Mouse (Mus musculus) layer of hippocampus, adult 2 months (tissue): ENCODE data around the gene Fgf22. TPM values are rescaled to one million over a fixed set of nuclear protein-coding genes. Genes with fewer than 3 reads are reported as not detected.

Experiments
- DNase-seq, 2 experiments: peaks; one replicate each; pipeline ENCODE4 v3.0.0; 2022; ENCODE audit warnings: low spot score in 2 of 2
- H3K27ac ChIP-seq: fragments of 200-600 bp; 2 replicates; pipeline ENCODE4 v1.8.1; 2022
- H3K4me3 ChIP-seq: fragments of 200-600 bp; 2 replicates; pipeline ENCODE4 v1.8.1; 2022; ENCODE audit warnings: mild to moderate bottlenecking
- CTCF ChIP-seq: fragments of 200-600 bp; conservative IDR thresholded peaks from 2 replicates; pipeline ENCODE4 v1.8.1; 2022; ENCODE audit warnings: antibody characterized with exemption, mild to moderate bottlenecking, moderate library complexity
- total RNA-seq, 2 experiments: library from RNA; stranded (reverse); gene quantifications; 2 replicates each; pipeline ENCODE4 v1.2.3; 2021

The Fgf22 gene
- total RNA-seq, 2 experiments from 2014 or later, result 1.9 to 2.8 TPM

- DNase-seq, result peak; percentile 78
- no peak for TF ChIP-seq CTCF
- Histone ChIP-seq H3K4me3 (peak overlapping the region; percentile 66), H3K27ac (peak overlapping the region; percentile 99)
Observed at GRCm38 (mm10) chr10:79793738-79794490, 39.0 kb downstream of the Fgf22 start.

GRCm38 (mm10) chr10:79794491-79794931, 39.6 kb downstream of the Fgf22 start:
- TF ChIP-seq CTCF, result no peak
- Histone ChIP-seq H3K4me3 (peak overlapping the region; percentile 66), H3K27ac (peak overlapping the region; percentile 99)
- DNase-seq, result no peak

GRCm38 (mm10) chr10:79795905-79796304, 41.0 kb downstream of the Fgf22 start:
- no peak for DNase-seq
- TF ChIP-seq CTCF, result peak; percentile 65
- Histone ChIP-seq H3K4me3 (no peak overlapping the region), H3K27ac (no peak overlapping the region; the same call in 1 of the 2 replicates)

- Histone ChIP-seq H3K4me3 (peak overlapping the region; percentile 23; the same call in 1 of the 2 replicates), H3K27ac (peak overlapping the region; percentile 76)
- DNase-seq, result no peak
- TF ChIP-seq CTCF, result no peak
Observed at GRCm38 (mm10) chr10:79797326-79797725, 42.5 kb downstream of the Fgf22 start.

- DNase-seq, result no peak
- H3K4me3 ChIP-seq, result no peak overlapping the region
- H3K27ac ChIP-seq, result peak overlapping the region; percentile 59; the same call in 1 of the 2 replicates
- no peak for TF ChIP-seq CTCF
Observed at GRCm38 (mm10) chr10:79798289-79798928, 43.5 kb downstream of the Fgf22 start.

GRCm38 (mm10) chr10:79800508-79800907, 45.6 kb downstream of the Fgf22 start:
- Histone ChIP-seq H3K4me3 (peak overlapping the region; percentile 11; the same call in 1 of the 2 replicates), H3K27ac (peak overlapping the region; percentile 97)
- TF ChIP-seq CTCF, result no peak
- no peak for DNase-seq

GRCm38 (mm10) chr10:79801837-79802236, 47.0 kb downstream of the Fgf22 start:
- no peak for TF ChIP-seq CTCF
- DNase-seq, result no peak
- Histone ChIP-seq H3K27ac (peak overlapping the region; percentile 97), H3K4me3 (peak overlapping the region; percentile 9; the same call in 1 of the 2 replicates)

- peak overlapping the region; percentile 9; the same call in 1 of the 2 replicates for H3K4me3 ChIP-seq
Observed at GRCm38 (mm10) chr10:79802331-79802971, 47.6 kb downstream of the Fgf22 start.

GRCm38 (mm10) chr10:79803716-79804323, 48.9 kb downstream of the Fgf22 start:
- peak overlapping the region; percentile 49 for H3K4me3 ChIP-seq
- peak overlapping the region; percentile 97 for H3K27ac ChIP-seq
- DNase-seq, result peak; percentile 96 to 98
- no peak for TF ChIP-seq CTCF

More at GRCm38 (mm10) chr10:79802331-79802971, 47.6 kb downstream of the Fgf22 start:
- no peak for TF ChIP-seq CTCF
- H3K27ac ChIP-seq, result peak overlapping the region; percentile 97
- no peak for DNase-seq

- no peak for TF ChIP-seq CTCF
- Histone ChIP-seq H3K27ac (peak overlapping the region; percentile 97), H3K4me3 (no peak overlapping the region)
- no peak for DNase-seq
Observed at GRCm38 (mm10) chr10:79805636-79806035, 50.8 kb downstream of the Fgf22 start.

- DNase-seq, result no peak
- H3K27ac ChIP-seq, result peak overlapping the region; percentile 97
Observed at GRCm38 (mm10) chr10:79806331-79806730, 51.5 kb downstream of the Fgf22 start.

GRCm38 (mm10) chr10:79806972-79807371, 52.1 kb downstream of the Fgf22 start:
- DNase-seq, result no peak
- H3K27ac ChIP-seq, result peak overlapping the region; percentile 97
- no peak overlapping the region; the same call in 1 of the 2 replicates for H3K4me3 ChIP-seq
- TF ChIP-seq CTCF, result no peak

More at GRCm38 (mm10) chr10:79806331-79806730, 51.5 kb downstream of the Fgf22 start:
- no peak for TF ChIP-seq CTCF
- H3K4me3 ChIP-seq, result no peak overlapping the region; the same call in 1 of the 2 replicates

- peak overlapping the region; percentile 54; the same call in 1 of the 2 replicates for H3K27ac ChIP-seq
- no peak for TF ChIP-seq CTCF
- no peak for DNase-seq
Observed at GRCm38 (mm10) chr10:79807826-79808225, 53.0 kb downstream of the Fgf22 start.

More at GRCm38 (mm10) chr10:79807826-79808225, 53.0 kb downstream of the Fgf22 start:
- no peak overlapping the region for H3K4me3 ChIP-seq

Other genes with a start within 250 kb of the Fgf22 start
- gene Plpp2, start 221.3 kb upstream of the Fgf22 start, total RNA-seq, result 1 to 10 TPM; 4.2 to 4.9 TPM
- gene Mier2, start 199.9 kb upstream of the Fgf22 start, total RNA-seq, result 10 to 100 TPM; 60.1 to 61.6 TPM
- gene Theg, start 167.7 kb upstream of the Fgf22 start, total RNA-seq, result 1 to 10 TPM in 1 of 2 experiments, not detected in 1; 1.2 TPM
- gene C2cd4c, start 141.1 kb upstream of the Fgf22 start, total RNA-seq, result 10 to 100 TPM; 15.5 to 16.6 TPM
- 10 to 100 TPM; 44.7 to 49.4 TPM for gene Shc2, start 117.2 kb upstream of the Fgf22 start, total RNA-seq
- under 1 TPM; 0.29 to 0.38 TPM for gene Odf3l2, start 109.3 kb upstream of the Fgf22 start, total RNA-seq
- gene Madcam1, start 90.5 kb upstream of the Fgf22 start, total RNA-seq, result not detected
- gene Tpgs1, start 85.7 kb upstream of the Fgf22 start, total RNA-seq, result 10 to 100 TPM; 67.8 to 73.5 TPM
- gene Cdc34, start 72.9 kb upstream of the Fgf22 start, total RNA-seq, result 10 to 100 TPM; 73.1 to 79.8 TPM
- 1 to 10 TPM; 3.3 to 4.0 TPM for gene Gzmm, start 66.1 kb upstream of the Fgf22 start, total RNA-seq
- gene Bsg, start 50.6 kb upstream of the Fgf22 start, total RNA-seq, result 100 to 1,000 TPM; 538 TPM
- gene Hcn2, start 38.4 kb upstream of the Fgf22 start, total RNA-seq, result 100 to 1,000 TPM; 118 TPM
- 10 to 100 TPM; 44.5 to 50.6 TPM for gene Polrmt, start 8.5 kb upstream of the Fgf22 start, total RNA-seq
- gene Rnf126, start 11.9 kb downstream of the Fgf22 start, total RNA-seq, result 10 to 100 TPM; 85.0 to 88.3 TPM
- 1 to 10 TPM; 2.5 to 2.7 TPM for gene Fstl3, start 22.2 kb downstream of the Fgf22 start, total RNA-seq
- gene Prss57, start 35.9 kb downstream of the Fgf22 start, total RNA-seq, result under 1 TPM; 0.26 to 0.37 TPM
- 100 to 1,000 TPM; 275 to 277 TPM for gene Palm, start 38.5 kb downstream of the Fgf22 start, total RNA-seq
- 1 to 10 TPM in 1 of 2 experiments, under 1 TPM in 1; 0.54 to 1.1 TPM for gene Misp, start 65.9 kb downstream of the Fgf22 start, total RNA-seq
- 10 to 100 TPM; 56.9 to 58.7 TPM for gene Ptbp1, start 99.4 kb downstream of the Fgf22 start, total RNA-seq
- 1 to 10 TPM; 1.5 to 2.6 TPM for gene Prtn3, start 119.4 kb downstream of the Fgf22 start, total RNA-seq
- 10 to 100 TPM; 33.7 to 37.1 TPM for gene Plppr3, start 119.6 kb downstream of the Fgf22 start, total RNA-seq
- not detected for gene Elane, start 131.2 kb downstream of the Fgf22 start, total RNA-seq
- gene Cfd, start 135.8 kb downstream of the Fgf22 start, total RNA-seq, result not detected
- gene Med16, start 153.8 kb downstream of the Fgf22 start, total RNA-seq, result 10 to 100 TPM; 57.7 to 59.3 TPM
- not detected for gene Gm26602, start 155.8 kb downstream of the Fgf22 start, total RNA-seq
- gene Kiss1r, start 161.9 kb downstream of the Fgf22 start, total RNA-seq, result 1 to 10 TPM; 5.6 to 7.1 TPM
- gene R3hdm4, start 166.1 kb downstream of the Fgf22 start, total RNA-seq, result 100 to 1,000 TPM; 365 to 385 TPM
- gene Arid3a, start 172.0 kb downstream of the Fgf22 start, total RNA-seq, result 1 to 10 TPM; 7.5 to 8.5 TPM
- gene Wdr18, start 205.1 kb downstream of the Fgf22 start, total RNA-seq, result 10 to 100 TPM; 44.8 to 47.0 TPM
- under 1 TPM in 1 of 2 experiments, not detected in 1; 0.15 TPM for gene Grin3b, start 215.6 kb downstream of the Fgf22 start, total RNA-seq
- 100 to 1,000 TPM; 124 TPM for gene Tmem259, start 229.3 kb downstream of the Fgf22 start, total RNA-seq
- 1 to 10 TPM; 5.4 to 5.6 TPM for gene Cnn2, start 233.5 kb downstream of the Fgf22 start, total RNA-seq
- gene Abca7, start 241.4 kb downstream of the Fgf22 start, total RNA-seq, result 10 to 100 TPM; 10.7 to 11.0 TPM